Mouse (Mus musculus): ENCODE results near the gene Elmo3.

- TF ChIP-seq IRF4 (IDR thresholded peaks at IDR 0.05; ENCODE audit: low read depth, low read length) = no peak
- TF ChIP-seq NELFE (IDR thresholded peaks at IDR 0.05; ENCODE audit: low read depth, low read length) = no peak
- no peak for TF ChIP-seq USF2 (conservative IDR thresholded peaks at IDR 0.05; ENCODE audit: low read depth, low read length)
- no peak for TF ChIP-seq POLR2A (IDR thresholded peaks at IDR 0.05; ENCODE audit: low read depth, low read length)
- TF ChIP-seq ETS1 (conservative IDR thresholded peaks at IDR 0.05; ENCODE audit: low read depth, low read length) = no peak
- TF ChIP-seq CTCF (conservative IDR thresholded peaks at IDR 0.05 in 1 of 2, IDR thresholded peaks at IDR 0.05 in 1 of 2; ENCODE audit: low read depth in 2 of 2, low read length in 2 of 2) = no peak
- TF ChIP-seq BHLHE40 (IDR thresholded peaks at IDR 0.05; ENCODE audit: low read depth, low read length) = no peak
- no peak for TF ChIP-seq EP300 (IDR thresholded peaks at IDR 0.05; ENCODE audit: low read length)
- no peak for TF ChIP-seq NRF1 (IDR thresholded peaks at IDR 0.05; ENCODE audit: low read depth, low read length)
- no peak for TF ChIP-seq ZNF384 (IDR thresholded peaks at IDR 0.05; ENCODE audit: low read depth, low read length)
Measured at GRCm38 (mm10) chr8:105268342-105269074, 36.9 kb upstream of the Elmo3 start.

Measured in CH12.LX (cell line).